Mouse (Mus musculus) midbrain, embryonic 16.5 days (tissue): ENCODE results near the gene Olfr331. TPM values are rescaled to one million over a fixed set of nuclear protein-coding genes. Genes with fewer than 3 reads are reported as not detected.
"Not testable (repeated sequence)": the region's sequence is repeated elsewhere in the genome, so short reads cannot be mapped to it uniquely, and the experiment has no call there.

Experiments used
- ATAC-seq: fragments of 200-750 bp; cut with Nextera tagmentation; 2 replicates; pipeline ENCODE4 v1.8.0; 2017; ENCODE audit warnings: moderate TSS enrichment
- H3K27ac ChIP-seq: fragments of 300-500 bp; sonication (generic); 2 replicates; pipeline ENCODE4 v1.5.1; 2014; ENCODE audit warnings: mild to moderate bottlenecking, low read length, mixed read lengths
- H3K27me3 ChIP-seq: fragments of 300-500 bp; sonication (generic); 2 replicates; pipeline ENCODE4 v1.6.1; 2014; ENCODE audit warnings: low read depth, low read length, mixed read lengths; ENCODE audit not compliant: control insufficient read depth, insufficient read depth
- H3K36me3 ChIP-seq: fragments of 300-500 bp; sonication (generic); 2 replicates; pipeline ENCODE4 v1.6.1; 2014; ENCODE audit warnings: mild to moderate bottlenecking, low read length, moderate library complexity, mixed read lengths; ENCODE audit not compliant: control insufficient read depth, insufficient read depth
- H3K4me1 ChIP-seq: fragments of 300-500 bp; sonication (generic); 2 replicates; pipeline ENCODE4 v1.6.1; 2014; ENCODE audit warnings: mild to moderate bottlenecking, low read length, mixed read lengths; ENCODE audit not compliant: control insufficient read depth, insufficient read depth
- H3K4me2 ChIP-seq: fragments of 300-500 bp; sonication (generic); 2 replicates; pipeline ENCODE4 v1.6.1; 2014; ENCODE audit warnings: mild to moderate bottlenecking, low read length, mixed read lengths
- H3K4me3 ChIP-seq: fragments of 300-500 bp; sonication (generic); 2 replicates; pipeline ENCODE4 v1.5.1; 2014; ENCODE audit warnings: low read depth, mild to moderate bottlenecking, low read length, moderate library complexity, mixed read lengths
- H3K9ac ChIP-seq: fragments of 300-500 bp; sonication (generic); 2 replicates; pipeline ENCODE4 v1.6.1; 2014; ENCODE audit warnings: low read depth, low read length, mixed read lengths
- H3K9me3 ChIP-seq: fragments of 300-500 bp; sonication (generic); replicated peaks from 2 replicates; pipeline ENCODE4 v1.6.1; 2014; ENCODE audit warnings: mild to moderate bottlenecking, low read length, mixed read lengths; ENCODE audit not compliant: control insufficient read depth, poor library complexity, severe bottlenecking
- WGBS: fragments of 180-500 bp; shearing (Covaris S2); extraction: QIAGEN DNeasy Blood & Tissue Kit; methylation state at CpG from one replicate; pipeline ENCODE4 v1.1.7; 2014; 5-methylcytosine and 5-hydroxymethylcytosine counted together
- polyA plus RNA-seq: library from polyadenylated mRNA; unstranded; fragments of >200 nt; fragmentation: Nextera tagmentation; extraction: Ambion mirVana; gene quantifications from 2 replicates; pipeline ENCODE4 v1.2.1, GENCODE M21; 2015

Gene Olfr331
- polyA plus RNA-seq = not detected in 2 replicates

DNA sequence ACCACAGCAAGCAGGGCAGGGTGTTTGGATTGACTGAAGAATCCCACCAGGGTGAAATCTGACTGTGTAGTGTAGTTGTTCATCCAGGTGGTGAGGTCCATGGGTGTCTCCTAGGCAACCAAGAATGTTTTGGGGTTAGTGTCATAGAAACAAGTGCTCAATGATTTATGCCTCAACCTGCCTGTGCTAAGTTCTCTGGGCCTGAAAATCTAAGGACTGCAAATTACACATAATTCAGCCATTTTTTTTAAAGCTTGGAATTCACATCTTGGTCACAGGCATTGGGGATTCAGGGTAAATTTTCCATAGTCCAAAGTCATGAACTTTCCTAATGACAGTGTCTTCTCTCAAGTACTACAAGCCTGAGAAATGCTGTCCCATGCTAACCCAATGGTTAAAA lies at the start of gene Olfr331:
Gene Olfr331, minus strand, starts transcription at position 101 of the 400 bp plus-strand sequence.
- not testable (repeated sequence) for H3K27ac ChIP-seq, H3K4me2 ChIP-seq, H3K9ac ChIP-seq, H3K27me3 ChIP-seq, H3K4me1 ChIP-seq, ATAC-seq, H3K36me3 ChIP-seq, H3K9me3 ChIP-seq, H3K4me3 ChIP-seq

GRCm38 (mm10) chr11:58546322-58546721 lies 44.0 kb upstream of the Olfr331 start, which contains the start of gene Olfr329-ps:
Gene Olfr329-ps, minus strand, starts transcription at chr11:58546422.
- WGBS = 89% methylated on average over 5 of the region's 5 CpGs
- Histone ChIP-seq H3K27ac (no peak within 1 kb of the TSS), H3K9ac (no peak within 1 kb of the TSS), H3K4me2 (no peak within 1 kb of the TSS), H3K4me3 (no peak within 1 kb of the TSS), H3K4me1 (no peaks in the 10 kb centered on the region), H3K9me3 (no peaks in the 10 kb centered on the region), H3K27me3 (no peaks in the 10 kb centered on the region), H3K36me3 (no peaks in the 10 kb centered on the region)
- no peak for ATAC-seq

DNA sequence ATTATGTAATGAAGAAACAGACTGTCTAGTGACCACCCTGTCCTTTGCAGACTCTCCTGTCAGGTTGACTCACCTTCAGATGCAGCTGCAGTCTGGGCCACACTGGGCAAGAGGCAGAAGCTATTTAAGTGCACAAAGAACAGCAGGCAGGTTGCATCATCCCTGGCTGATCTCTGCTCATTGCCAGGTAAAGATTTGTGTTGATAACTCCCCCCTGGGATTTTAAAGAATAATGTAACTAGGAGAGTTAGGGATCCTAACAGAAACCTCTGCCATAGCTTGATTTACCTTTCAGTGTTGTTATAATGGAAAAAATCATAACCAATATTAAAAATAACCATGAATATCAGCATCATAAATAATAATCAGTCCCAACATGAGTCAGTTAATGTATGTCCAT lies 32.4 kb upstream of the Olfr331 start, which contains the start of gene Olfr330:
Gene Olfr330, minus strand, starts transcription at position 101 of the 400 bp plus-strand sequence.
- not testable (repeated sequence) for ATAC-seq

GRCm38 (mm10) chr11:58519756-58520155 lies 17.4 kb upstream of the Olfr331 start:
- WGBS = 94% methylated on average over 7 of the region's 9 CpGs
- H3K27me3 ChIP-seq, H3K4me2 ChIP-seq, H3K27ac ChIP-seq, H3K9ac ChIP-seq, ATAC-seq, H3K36me3 ChIP-seq, H3K4me1 ChIP-seq, H3K9me3 ChIP-seq, H3K4me3 ChIP-seq: not testable (repeated sequence)

More for the DNA sequence above, 32.4 kb upstream of the Olfr331 start, which contains the start of gene Olfr330:
- H3K4me1 ChIP-seq, H3K27me3 ChIP-seq, H3K4me2 ChIP-seq, H3K36me3 ChIP-seq, H3K9ac ChIP-seq, H3K9me3 ChIP-seq, H3K4me3 ChIP-seq, H3K27ac ChIP-seq: not testable (repeated sequence)

GRCm38 (mm10) chr11:58518916-58519315 lies 16.5 kb upstream of the Olfr331 start:
- whole genome bisulfite sequencing = 94% methylated on average over 17 of the region's 18 CpGs
- not testable (repeated sequence) for H3K4me3 ChIP-seq, ATAC-seq, H3K9ac ChIP-seq, H3K4me1 ChIP-seq, H3K27me3 ChIP-seq, H3K27ac ChIP-seq, H3K36me3 ChIP-seq, H3K4me2 ChIP-seq, H3K9me3 ChIP-seq

GRCm38 (mm10) chr11:58509058-58509457 lies 6.7 kb upstream of the Olfr331 start:
- H3K27ac ChIP-seq, H3K9me3 ChIP-seq, H3K36me3 ChIP-seq, H3K4me2 ChIP-seq, H3K4me3 ChIP-seq, H3K9ac ChIP-seq, H3K27me3 ChIP-seq, H3K4me1 ChIP-seq, ATAC-seq: not testable (repeated sequence)
- 85% methylated on average over 19 of the region's 19 CpGs for WGBS

GRCm38 (mm10) chr11:58499290-58499689 lies 3.1 kb downstream of the Olfr331 start:
- Histone ChIP-seq H3K4me2 (no peak overlapping the region), H3K36me3 (no peaks in the 10 kb centered on the region), H3K9me3 (no peaks in the 10 kb centered on the region), H3K27me3 (no peaks in the 10 kb centered on the region), H3K9ac (no peak overlapping the region), H3K4me3 (no peak overlapping the region), H3K4me1 (no peaks in the 10 kb centered on the region), H3K27ac (no peak overlapping the region)
- ATAC-seq = no peak
- 48% methylated on average over 3 of the region's 3 CpGs for WGBS

DNA sequence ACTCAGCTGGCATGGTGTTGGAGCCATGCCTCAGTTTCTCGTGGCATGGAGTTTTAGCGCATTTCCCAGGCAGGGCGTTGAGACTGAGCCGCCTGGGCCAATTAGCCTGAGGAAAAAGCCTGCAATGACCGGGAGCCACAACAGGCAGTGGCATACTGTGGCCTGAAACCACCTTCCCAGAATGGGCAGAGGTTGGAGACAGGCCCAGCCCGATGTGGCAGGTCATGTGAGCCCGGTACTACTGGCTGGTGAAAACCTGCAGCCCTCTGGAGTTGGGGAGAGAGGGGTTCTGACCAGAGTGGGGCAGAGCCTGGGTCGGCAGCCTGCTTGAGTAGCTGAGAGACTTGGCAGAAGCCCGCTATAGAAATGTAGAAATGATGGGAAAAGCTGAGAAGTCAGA lies 3.6 kb downstream of the Olfr331 start:
- Histone ChIP-seq H3K9me3 (no peaks in the 10 kb centered on the region), H3K4me3 (no peak overlapping the region), H3K27me3 (no peaks in the 10 kb centered on the region), H3K4me1 (no peaks in the 10 kb centered on the region), H3K27ac (no peak overlapping the region), H3K9ac (no peak overlapping the region), H3K36me3 (no peaks in the 10 kb centered on the region), H3K4me2 (no peak overlapping the region)
- ATAC-seq = no peak
- WGBS = 88% methylated on average over 9 of the region's 9 CpGs

DNA sequence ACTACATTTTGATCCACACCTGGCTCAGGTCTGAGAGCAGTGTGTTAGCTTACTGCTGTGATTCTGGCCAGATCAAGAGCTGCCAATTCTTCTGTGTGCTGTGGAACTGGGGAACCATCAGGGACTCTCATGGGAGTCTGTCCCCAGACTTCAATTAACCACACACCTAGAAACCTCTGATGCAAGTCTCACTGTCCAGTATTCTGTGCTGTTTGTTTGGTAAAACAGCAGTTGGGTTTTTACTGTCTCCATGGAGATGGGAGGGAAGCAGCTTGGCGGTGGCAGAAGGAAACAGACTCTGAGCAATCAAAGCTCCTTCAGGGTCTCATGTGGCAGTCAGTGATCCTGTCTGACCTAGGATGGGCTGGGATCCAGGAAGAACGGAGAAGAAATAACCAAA lies 9.9 kb downstream of the Olfr331 start, which contains the start of gene Olfr332:
Gene Olfr332, minus strand, starts transcription at position 101 of the 400 bp plus-strand sequence.
- no peaks in the 10 kb centered on the region for H3K9me3 ChIP-seq
- no peaks in the 10 kb centered on the region for H3K27me3 ChIP-seq
- no peak within 1 kb of the TSS for H3K9ac ChIP-seq
- no peaks in the 10 kb centered on the region for H3K4me1 ChIP-seq
- H3K4me3 ChIP-seq = no peak within 1 kb of the TSS
- ATAC-seq = no peak
- H3K4me2 ChIP-seq = no peak within 1 kb of the TSS
- H3K36me3 ChIP-seq = no peaks in the 10 kb centered on the region
- 80% methylated on average over 2 of the region's 2 CpGs for WGBS
- no peak within 1 kb of the TSS for H3K27ac ChIP-seq
